Mouse (Mus musculus) kidney, postnatal 4 days (tissue): ENCODE data around the gene Plxnb2.

ENCODE experiments used
- DNase-seq, 2 experiments: peaks; one replicate each; pipeline ENCODE4 v3.0.0; 2021; ENCODE audit warnings: mixed read lengths in 2 of 2

The Plxnb2 gene

DNA sequence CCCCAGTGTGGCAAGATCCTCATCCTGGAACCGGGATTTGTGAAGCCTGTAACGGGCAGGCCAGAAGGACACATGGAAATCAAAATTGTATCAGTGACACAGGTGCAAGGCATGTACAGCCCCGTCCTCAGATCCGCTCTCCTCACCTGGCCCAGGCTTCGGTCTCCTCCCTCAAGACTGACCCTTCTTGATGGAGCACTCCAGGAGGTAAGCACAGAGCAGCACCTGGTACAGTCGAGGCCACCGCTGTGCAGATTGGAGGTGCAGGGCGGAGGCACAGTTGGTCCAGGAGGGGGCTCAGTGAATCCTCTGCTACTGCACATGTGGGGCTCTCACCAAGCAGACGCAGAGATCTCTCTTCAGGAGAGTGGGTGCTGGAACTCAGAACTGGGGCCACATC lies 55.2 kb downstream of the Plxnb2 start:
- no peak for DNase-seq

- DNase-seq = no peak
These were observed 56.3 kb downstream of the Plxnb2 start for GRCm38 (mm10) chr15:89124312-89124711.

- peak; percentile 75 to 83 for DNase-seq
These were observed 57.0 kb downstream of the Plxnb2 start for GRCm38 (mm10) chr15:89123595-89123994.

DNA sequence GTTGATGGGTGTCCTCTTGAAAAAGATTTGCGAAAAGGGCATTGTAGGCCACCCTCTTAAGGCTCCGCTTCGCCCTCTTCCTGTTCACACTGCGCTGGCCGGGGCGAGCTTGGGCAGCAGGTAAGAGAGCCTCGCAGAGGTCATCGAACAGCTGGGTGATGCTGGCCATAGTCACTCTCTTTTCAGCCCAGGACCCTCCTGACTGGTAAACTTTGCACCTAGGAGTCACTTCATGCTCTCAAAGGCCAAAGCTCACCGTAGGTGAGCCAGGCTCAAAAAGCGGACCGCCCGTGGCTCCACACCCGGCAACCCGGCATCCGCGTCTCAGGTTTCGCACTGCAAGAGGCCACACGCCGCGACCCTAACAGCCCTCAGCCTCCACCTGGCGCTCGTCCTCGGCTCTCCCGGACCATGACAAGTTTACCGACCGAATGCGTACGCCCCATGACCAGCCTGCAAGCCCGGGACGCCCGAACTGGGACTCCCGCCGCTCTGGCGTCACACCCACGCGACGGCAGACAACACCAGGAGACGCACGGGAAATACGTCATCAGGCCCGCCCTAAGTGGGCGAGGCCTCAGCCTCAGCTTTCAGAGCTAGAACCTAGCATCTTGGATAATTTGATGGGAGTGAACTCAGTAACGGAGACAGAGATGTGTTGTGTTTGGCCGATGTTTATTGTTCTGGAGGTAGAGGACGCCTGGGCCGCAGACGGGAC lies 57.8 kb downstream of the Plxnb2 start, which contains the start of gene Tubgcp6:
TSS of gene Tubgcp6 (minus strand) at position 464 of the 718 bp plus-strand sequence.
- peak; percentile 98 for DNase-seq

- no peak for DNase-seq
These were observed 62.6 kb downstream of the Plxnb2 start for GRCm38 (mm10) chr15:89118007-89118406.

DNA sequence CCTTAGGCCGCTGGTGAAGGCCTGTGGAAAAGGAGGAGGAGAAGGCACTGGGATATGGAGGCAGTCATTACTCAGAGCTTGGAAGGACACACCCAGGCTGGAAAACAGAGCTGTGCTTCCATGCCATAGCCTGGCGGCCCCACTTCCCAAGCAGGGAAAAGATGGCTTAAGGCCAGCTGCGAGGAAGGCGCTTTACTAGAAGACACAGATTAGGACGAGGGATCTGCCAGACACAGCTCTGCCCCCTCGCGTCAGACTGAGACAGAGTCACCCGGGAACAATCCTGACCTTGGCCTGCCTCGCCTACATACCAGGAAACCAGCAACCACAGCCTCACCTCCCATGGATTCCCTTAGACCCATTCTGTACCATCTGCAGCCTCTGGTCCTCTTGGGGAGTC lies 70.4 kb downstream of the Plxnb2 start:
- DNase-seq = no peak

DNA sequence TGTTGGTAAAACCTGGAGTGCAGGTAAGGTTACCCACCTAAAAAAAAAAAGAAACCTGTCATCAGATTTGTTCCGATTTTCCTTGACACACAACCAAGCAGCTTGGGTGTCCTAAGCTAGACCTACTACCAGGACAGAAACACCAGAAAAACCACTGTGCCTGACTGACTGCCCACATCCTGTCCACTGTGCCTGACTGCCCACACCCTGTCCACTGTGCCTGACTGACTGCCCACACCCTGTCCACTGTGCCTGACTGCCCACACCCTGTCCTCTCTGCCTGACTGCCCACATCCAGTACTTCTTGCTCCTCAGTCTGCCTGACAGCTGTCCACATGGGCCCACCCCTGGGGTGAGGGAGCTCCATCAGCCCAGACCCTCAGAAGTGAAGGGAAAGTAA lies 73.6 kb downstream of the Plxnb2 start:
- no peak for DNase-seq

GRCm38 (mm10) chr15:89106073-89106472 lies 74.5 kb downstream of the Plxnb2 start:
- no peak for DNase-seq
